Mouse (Mus musculus) testis, postnatal 14 days (tissue): ENCODE results near the gene Krt12.
A peak's percentile ranks its signal among the peaks of the same experiment; 100 is the strongest.

Source experiments
- DNase-seq: peaks from one replicate; pipeline ENCODE4 v3.0.0; 2021; ENCODE audit warnings: low spot score

The Krt12 gene

GRCm38 (mm10) chr11:99398084-99398483, 24.0 kb downstream of the Krt12 start:
- DNase-seq = no peak

- DNase-seq = no peak
Observed at GRCm38 (mm10) chr11:99396661-99397060, 25.4 kb downstream of the Krt12 start.

- DNase-seq = no peak
Observed at GRCm38 (mm10) chr11:99396034-99396433, 26.0 kb downstream of the Krt12 start.

GRCm38 (mm10) chr11:99392492-99392891, 29.6 kb downstream of the Krt12 start:
- no peak for DNase-seq

- DNase-seq = no peak
Observed at GRCm38 (mm10) chr11:99391375-99391774, 30.7 kb downstream of the Krt12 start.

GRCm38 (mm10) chr11:99390866-99391265, 31.2 kb downstream of the Krt12 start:
- DNase-seq = no peak

GRCm38 (mm10) chr11:99389264-99389663, 32.8 kb downstream of the Krt12 start, which contains the start of gene Krt10:
Gene Krt10 (minus strand): TSS chr11:99389364.
- no peak for DNase-seq

- no peak for DNase-seq
Observed at GRCm38 (mm10) chr11:99388661-99389060, 33.4 kb downstream of the Krt12 start.

GRCm38 (mm10) chr11:99385813-99386721, 36.0 kb downstream of the Krt12 start:
- DNase-seq = peak; percentile 90

- DNase-seq = peak; percentile 49
Observed at GRCm38 (mm10) chr11:99379568-99379967, 42.5 kb downstream of the Krt12 start.

GRCm38 (mm10) chr11:99374803-99375202, 47.3 kb downstream of the Krt12 start, which contains the start of gene Krt28:
Gene Krt28 (minus strand): TSS chr11:99374903.
- no peak for DNase-seq

GRCm38 (mm10) chr11:99369853-99370451, 52.1 kb downstream of the Krt12 start:
- DNase-seq = no peak

GRCm38 (mm10) chr11:99369229-99369628, 52.8 kb downstream of the Krt12 start:
- DNase-seq = no peak

GRCm38 (mm10) chr11:99366791-99367190, 55.3 kb downstream of the Krt12 start:
- no peak for DNase-seq
